Mouse (Mus musculus) hindbrain, postnatal 0 days (tissue): ENCODE measurements at regions not wholly inside any gene's neighbourhood (a gene's known extent, or its start where the extent isn't known, plus 50 kb on each side); places are given as distances from the start of the nearest gene placed in this dataset.
A peak's percentile ranks its signal among the peaks of the same experiment; 100 is the strongest.

Source experiments
- ATAC-seq: fragments of 200-750 bp; cut with Nextera tagmentation; 2 replicates; pipeline ENCODE4 v1.8.0; 2017; ENCODE audit warnings: mild to moderate bottlenecking, moderate TSS enrichment, moderate library complexity
- DNase-seq: peaks from one replicate; pipeline ENCODE4 v3.0.0-alpha.2; 2015; ENCODE audit warnings: low spot score
- H3K27ac ChIP-seq: fragments of 300-500 bp; sonication (generic); 2 replicates; pipeline ENCODE4 v1.5.1; 2014; ENCODE audit warnings: mild to moderate bottlenecking
- H3K27me3 ChIP-seq: fragments of 300-500 bp; sonication (generic); 2 replicates; pipeline ENCODE4 v1.6.1; 2014; ENCODE audit warnings: low read length, mixed read lengths; ENCODE audit not compliant: insufficient read depth
- H3K36me3 ChIP-seq: fragments of 300-500 bp; sonication (generic); 2 replicates; pipeline ENCODE4 v1.6.1; 2014; ENCODE audit warnings: low read length, mixed read lengths; ENCODE audit not compliant: insufficient read depth
- H3K4me1 ChIP-seq: fragments of 300-500 bp; sonication (generic); 2 replicates; pipeline ENCODE4 v1.6.1; 2014; ENCODE audit warnings: antibody characterized with exemption, low read length, mixed read lengths; ENCODE audit not compliant: insufficient read depth
- H3K4me2 ChIP-seq: fragments of 300-500 bp; sonication (generic); 2 replicates; pipeline ENCODE4 v1.6.1; 2014; ENCODE audit warnings: low read depth, mild to moderate bottlenecking, low read length, moderate library complexity, mixed read lengths
- H3K4me3 ChIP-seq: fragments of 300-500 bp; sonication (generic); 2 replicates; pipeline ENCODE4 v1.5.1; 2014; ENCODE audit warnings: low read length
- H3K9ac ChIP-seq: fragments of 300-500 bp; sonication (generic); replicated peaks from 2 replicates; pipeline ENCODE4 v1.6.1; 2014; ENCODE audit warnings: mild to moderate bottlenecking, low read length, moderate library complexity, mixed read lengths
- H3K9me3 ChIP-seq: fragments of 300-500 bp; sonication (generic); 2 replicates; pipeline ENCODE4 v1.6.1; 2016; ENCODE audit warnings: low read length, mixed read lengths
- CTCF ChIP-seq: IDR thresholded peaks from 2 replicates; pipeline ENCODE4 v1.5.1; 2016; ENCODE audit warnings: antibody characterized with exemption, control low read depth, low read depth
- WGBS: fragments of 180-500 bp; shearing (Covaris S2); extraction: QIAGEN DNeasy Blood & Tissue Kit; methylation state at CpG from one replicate; pipeline ENCODE4 v1.1.7; 2014; 5-methylcytosine and 5-hydroxymethylcytosine counted together

GRCm38 (mm10) chr8:92161002-92161401 lies 196.4 kb upstream of the Irx5 start:
- ATAC-seq = no peak
- H3K4me1 ChIP-seq = 0 out of 2 replicates have a peak, but pooled peaks cover 4% of the 10 kb centered on the region

GRCm38 (mm10) chr8:92158219-92158618 lies 199.2 kb upstream of the Irx5 start:
- WGBS = 53% methylated on average over 10 of the region's 10 CpGs
- H3K4me2 ChIP-seq = no peak overlapping the region
- no peak overlapping the region for H3K4me3 ChIP-seq
- H3K9ac ChIP-seq = no peak overlapping the region
- 0 out of 2 replicates have a peak, but pooled peaks cover 4% of the 10 kb centered on the region for H3K4me1 ChIP-seq
- no peak for ATAC-seq
- no peaks in the 10 kb centered on the region for H3K27me3 ChIP-seq
- no peaks in the 10 kb centered on the region for H3K9me3 ChIP-seq
- no peaks in the 10 kb centered on the region for H3K36me3 ChIP-seq
- H3K27ac ChIP-seq = no peak overlapping the region
- no peak for TF ChIP-seq CTCF
- DNase-seq = no peak

More at GRCm38 (mm10) chr8:92161002-92161401, 196.4 kb upstream of the Irx5 start:
- H3K4me2 ChIP-seq = no peak overlapping the region
- H3K9me3 ChIP-seq = no peaks in the 10 kb centered on the region
- DNase-seq = peak; percentile 36
- no peaks in the 10 kb centered on the region for H3K27me3 ChIP-seq
- no peak overlapping the region for H3K9ac ChIP-seq
- WGBS = 21% methylated on average over 2 of the region's 2 CpGs
- no peaks in the 10 kb centered on the region for H3K36me3 ChIP-seq
- H3K4me3 ChIP-seq = no peak overlapping the region
- H3K27ac ChIP-seq = no peak overlapping the region
- TF ChIP-seq CTCF = no peak

GRCm38 (mm10) chr8:92152478-92152877 lies 204.9 kb upstream of the Irx5 start:
- no peak for TF ChIP-seq CTCF
- no peaks in the 10 kb centered on the region for H3K27me3 ChIP-seq
- no peak overlapping the region for H3K4me2 ChIP-seq
- 82% methylated on average over 5 of the region's 5 CpGs for WGBS
- H3K9me3 ChIP-seq = no peaks in the 10 kb centered on the region
- no peak overlapping the region for H3K27ac ChIP-seq
- no peaks in the 10 kb centered on the region for H3K36me3 ChIP-seq
- H3K4me3 ChIP-seq = no peak overlapping the region
- DNase-seq = no peak
- H3K9ac ChIP-seq = no peak overlapping the region
- H3K4me1 ChIP-seq = no peaks in the 10 kb centered on the region
- ATAC-seq = no peak

- Histone ChIP-seq H3K9me3 (no peaks in the 10 kb centered on the region), H3K4me3 (no peak overlapping the region), H3K27ac (no peak overlapping the region), H3K4me1 (no peaks in the 10 kb centered on the region), H3K36me3 (no peaks in the 10 kb centered on the region), H3K9ac (no peak overlapping the region), H3K4me2 (no peak overlapping the region), H3K27me3 (no peaks in the 10 kb centered on the region)
- DNase-seq (no peak), ATAC-seq (no peak)
- TF ChIP-seq CTCF = no peak
- WGBS = 95% methylated on average over 3 of the region's 3 CpGs
Observed at GRCm38 (mm10) chr8:92147672-92148071, 209.8 kb upstream of the Irx5 start.

GRCm38 (mm10) chr8:92137091-92137882 lies 220.1 kb upstream of the Irx5 start:
- Histone ChIP-seq H3K36me3 (no peaks in the 10 kb centered on the region), H3K9me3 (no peaks in the 10 kb centered on the region), H3K27ac (no peak overlapping the region), H3K4me2 (no peak overlapping the region), H3K4me1 (0 out of 2 replicates have a peak, but pooled peaks cover 3% of the 10 kb centered on the region), H3K27me3 (peaks cover 4% of the 10 kb centered on the region; the same call in 1 of the 2 replicates), H3K4me3 (no peak overlapping the region), H3K9ac (no peak overlapping the region)
- no peak for TF ChIP-seq CTCF
- 17% methylated on average over 16 of the region's 17 CpGs for WGBS
- DNase-seq (no peak), ATAC-seq (no peak)

GRCm38 (mm10) chr8:92136413-92136812 lies 221.0 kb upstream of the Irx5 start:
- H3K9ac ChIP-seq = no peak overlapping the region
- WGBS = 9% methylated on average over 12 of the region's 13 CpGs
- H3K4me1 ChIP-seq = 0 out of 2 replicates have a peak, but pooled peaks cover 3% of the 10 kb centered on the region
- H3K27ac ChIP-seq = no peak overlapping the region
- no peaks in the 10 kb centered on the region for H3K9me3 ChIP-seq
- H3K27me3 ChIP-seq = peaks cover 4% of the 10 kb centered on the region; the same call in 1 of the 2 replicates
- no peak for ATAC-seq
- no peak for DNase-seq
- H3K4me3 ChIP-seq = no peak overlapping the region
- H3K36me3 ChIP-seq = no peaks in the 10 kb centered on the region
- H3K4me2 ChIP-seq = no peak overlapping the region
- TF ChIP-seq CTCF = no peak

- H3K27me3 ChIP-seq = peaks cover 4% of the 10 kb centered on the region; the same call in 1 of the 2 replicates
- peak; percentile 39 for DNase-seq
- ATAC-seq = peak; percentile 50
- 0 out of 2 replicates have a peak overlapping the region, but pooled peaks have one; percentile 11 for H3K4me2 ChIP-seq
- H3K4me1 ChIP-seq = 0 out of 2 replicates have a peak, but pooled peaks cover 3% of the 10 kb centered on the region
- H3K36me3 ChIP-seq = no peaks in the 10 kb centered on the region
- WGBS = 17% methylated on average over 5 of the region's 5 CpGs
- H3K27ac ChIP-seq = peak overlapping the region; percentile 68; the same call in 1 of the 2 replicates
- H3K9ac ChIP-seq = no peak overlapping the region
- H3K9me3 ChIP-seq = no peaks in the 10 kb centered on the region
- no peak for TF ChIP-seq CTCF
- H3K4me3 ChIP-seq = no peak overlapping the region
Observed at GRCm38 (mm10) chr8:92134434-92134833, 223.0 kb upstream of the Irx5 start.
